Mouse (Mus musculus) adipocyte (in vitro differentiated cells): Measurements from ENCODE around the gene Smc2.
"Not testable (repeated sequence)": the region's sequence is repeated elsewhere in the genome, so short reads cannot be mapped to it uniquely, and the experiment has no call there.

Experiments
- DNase-seq: peaks from one replicate; pipeline ENCODE4 v3.0.0-alpha.2; 2016; ENCODE audit warnings: low spot score

Gene Smc2

GRCm38 (mm10) chr4:52438886-52439664 is at the start of gene Smc2:
Gene Smc2 (plus strand): TSS chr4:52439243.
- DNase-seq = peak; percentile 96

DNA sequence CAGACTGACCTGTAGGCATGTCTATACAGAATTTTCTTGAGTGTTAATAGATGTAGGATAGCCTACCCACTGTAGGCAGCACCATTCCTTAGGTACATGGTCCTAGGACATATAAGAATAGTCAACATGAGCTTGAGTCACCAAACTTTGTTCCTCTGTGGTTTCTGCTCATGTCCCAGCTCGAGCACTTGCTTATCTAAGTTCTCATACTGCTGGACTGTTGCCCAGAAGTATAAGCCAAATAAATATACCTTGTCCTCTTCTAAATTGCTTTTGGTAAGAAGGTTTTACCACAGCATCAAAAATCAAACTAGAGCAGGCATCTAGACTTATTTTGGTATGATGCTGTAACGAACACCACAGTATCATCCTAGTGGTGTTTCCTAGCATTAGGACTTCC is 27.5 kb upstream of the Smc2 start:
- DNase-seq = no peak

GRCm38 (mm10) chr4:52423653-52424052 is 15.4 kb upstream of the Smc2 start:
- no peak for DNase-seq

- no peak for DNase-seq
These were observed 9.5 kb upstream of the Smc2 start for GRCm38 (mm10) chr4:52429310-52430198.

GRCm38 (mm10) chr4:52435551-52435950 is 3.5 kb upstream of the Smc2 start:
- peak; percentile 63 for DNase-seq

GRCm38 (mm10) chr4:52438371-52438885 is 615 bp upstream of the Smc2 start:
- no peak for DNase-seq

- DNase-seq = no peak
These were observed 20.7 kb downstream of the Smc2 start for GRCm38 (mm10) chr4:52459726-52460125.

- no peak for DNase-seq
These were observed 22.3 kb downstream of the Smc2 start for GRCm38 (mm10) chr4:52461321-52461720.

GRCm38 (mm10) chr4:52473431-52473830 is 34.4 kb downstream of the Smc2 start:
- DNase-seq = no peak

DNA sequence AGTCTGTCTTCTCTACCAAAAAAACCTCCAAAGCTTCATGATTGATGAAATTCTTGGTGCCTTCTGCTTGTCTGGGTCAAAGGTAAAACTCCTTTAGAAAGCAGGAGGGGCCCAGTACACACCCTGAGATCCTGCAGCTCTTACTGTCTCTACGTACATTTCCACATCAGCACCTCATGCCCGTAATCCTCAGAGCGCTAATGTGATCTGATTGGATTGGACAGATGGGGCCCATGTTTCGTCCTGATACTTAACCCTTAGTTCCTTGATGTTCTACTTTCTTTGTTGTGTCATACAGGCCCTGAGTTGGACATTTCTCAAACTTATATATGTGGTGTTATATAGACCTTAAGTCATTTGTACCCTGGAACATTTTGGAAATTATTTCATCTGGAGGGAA is 48.4 kb downstream of the Smc2 start:
- no peak for DNase-seq

- not testable (repeated sequence) for DNase-seq
These were observed 58.1 kb downstream of the Smc2 start, which contains the start of gene Vma21-ps for GRCm38 (mm10) chr4:52497144-52497543. Gene Vma21-ps (minus strand): TSS chr4:52497244.

DNA sequence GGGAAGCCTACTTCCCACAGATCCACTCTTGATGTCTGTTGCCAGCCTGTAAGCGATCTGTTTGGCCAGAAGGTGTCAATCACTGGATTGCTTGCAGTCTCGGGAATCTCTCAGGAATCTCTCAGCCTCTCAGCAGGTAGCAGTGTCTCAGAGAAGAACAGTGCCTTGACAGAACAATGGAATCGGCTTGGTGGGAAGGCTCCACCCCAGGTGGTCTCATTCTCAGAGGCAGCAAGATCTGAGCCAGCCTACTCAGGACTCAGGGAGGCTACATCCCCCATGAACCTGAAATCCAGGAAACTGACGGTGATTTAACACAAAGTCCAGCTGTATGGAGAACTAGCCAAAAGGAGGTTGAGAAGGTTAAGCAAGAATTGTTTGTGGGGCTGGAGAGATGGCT is 78.5 kb downstream of the Smc2 start:
- DNase-seq = no peak

- no peak for DNase-seq
These were observed 80.3 kb downstream of the Smc2 start for GRCm38 (mm10) chr4:52519301-52519700.

- DNase-seq = no peak
These were observed 87.4 kb downstream of the Smc2 start for GRCm38 (mm10) chr4:52526464-52526863.

DNA sequence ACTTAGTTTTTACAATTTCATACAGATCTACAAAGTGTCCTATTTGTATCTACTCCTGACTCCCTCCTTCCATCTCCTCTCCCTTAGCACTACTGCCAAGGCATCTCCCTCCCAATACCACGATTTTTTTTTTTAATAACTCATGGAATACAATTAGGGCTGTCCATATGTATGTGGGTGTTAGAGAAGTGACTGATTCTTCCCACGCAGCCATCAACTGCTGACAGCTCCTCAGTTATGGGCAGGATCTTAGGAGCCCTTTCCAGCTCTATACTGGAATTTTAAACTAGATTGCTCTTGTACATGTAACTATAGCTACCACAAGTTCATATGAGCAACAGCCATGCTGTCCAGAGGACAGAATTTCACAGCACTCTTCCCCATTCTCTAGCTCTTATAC is 91.6 kb downstream of the Smc2 start:
- DNase-seq = no peak
